Mouse (Mus musculus): ENCODE data around the gene Pgam2. TPM values are rescaled to one million over a fixed set of nuclear protein-coding genes. Genes with fewer than 3 reads are reported as not detected.

Gene Pgam2
- total RNA-seq, 1 experiment from 2014 or later: not detected

GRCm38 (mm10) chr11:5805711-5806110, 2.2 kb upstream of the Pgam2 start:
- no peak for DNase-seq

DNA sequence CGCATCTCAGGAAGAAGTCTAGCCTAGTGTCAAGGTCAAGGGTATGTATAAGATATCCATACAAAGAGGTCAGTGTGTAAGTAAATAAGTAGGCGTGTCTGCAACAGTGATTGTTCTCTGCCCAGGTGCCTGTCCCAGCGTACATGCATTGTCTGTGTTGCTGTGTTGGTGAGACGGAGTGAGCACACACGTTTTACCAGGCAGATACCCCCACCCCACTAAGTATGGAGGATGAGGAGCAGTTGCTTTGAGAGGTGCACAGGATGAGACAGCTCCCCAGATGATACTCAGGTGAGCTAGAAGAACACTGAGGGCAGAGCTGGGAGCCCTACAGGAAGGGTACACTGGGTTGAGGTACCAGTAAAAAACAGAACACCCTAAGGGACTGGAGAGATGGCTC, 641 bp upstream of the Pgam2 start:
- DNase-seq: no peak

GRCm38 (mm10) chr11:5802457-5803217, 896 bp downstream of the Pgam2 start:
- no peak for DNase-seq

DNA sequence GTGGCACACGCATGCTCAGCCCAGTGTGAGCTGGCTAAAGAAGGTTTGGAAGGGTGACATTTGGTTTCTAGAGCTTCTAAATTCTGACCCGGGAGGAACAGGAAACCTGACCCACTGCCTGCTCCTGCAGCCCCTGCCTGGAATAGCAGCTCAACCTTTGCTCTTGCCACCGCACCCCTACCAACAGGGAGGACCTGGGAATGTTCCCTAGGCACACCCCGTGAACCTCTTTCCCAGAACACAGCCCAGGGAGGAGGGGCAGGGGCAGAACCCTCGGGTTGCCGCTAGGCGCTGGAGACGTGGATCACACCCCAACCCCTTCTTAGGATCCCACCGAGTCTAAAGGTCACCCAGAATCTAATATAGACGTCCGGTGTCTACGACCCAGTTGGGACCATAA, 1.5 kb downstream of the Pgam2 start:
- DNase-seq: no peak

GRCm38 (mm10) chr11:5801511-5801910, 2.0 kb downstream of the Pgam2 start:
- no peak for DNase-seq

DNA sequence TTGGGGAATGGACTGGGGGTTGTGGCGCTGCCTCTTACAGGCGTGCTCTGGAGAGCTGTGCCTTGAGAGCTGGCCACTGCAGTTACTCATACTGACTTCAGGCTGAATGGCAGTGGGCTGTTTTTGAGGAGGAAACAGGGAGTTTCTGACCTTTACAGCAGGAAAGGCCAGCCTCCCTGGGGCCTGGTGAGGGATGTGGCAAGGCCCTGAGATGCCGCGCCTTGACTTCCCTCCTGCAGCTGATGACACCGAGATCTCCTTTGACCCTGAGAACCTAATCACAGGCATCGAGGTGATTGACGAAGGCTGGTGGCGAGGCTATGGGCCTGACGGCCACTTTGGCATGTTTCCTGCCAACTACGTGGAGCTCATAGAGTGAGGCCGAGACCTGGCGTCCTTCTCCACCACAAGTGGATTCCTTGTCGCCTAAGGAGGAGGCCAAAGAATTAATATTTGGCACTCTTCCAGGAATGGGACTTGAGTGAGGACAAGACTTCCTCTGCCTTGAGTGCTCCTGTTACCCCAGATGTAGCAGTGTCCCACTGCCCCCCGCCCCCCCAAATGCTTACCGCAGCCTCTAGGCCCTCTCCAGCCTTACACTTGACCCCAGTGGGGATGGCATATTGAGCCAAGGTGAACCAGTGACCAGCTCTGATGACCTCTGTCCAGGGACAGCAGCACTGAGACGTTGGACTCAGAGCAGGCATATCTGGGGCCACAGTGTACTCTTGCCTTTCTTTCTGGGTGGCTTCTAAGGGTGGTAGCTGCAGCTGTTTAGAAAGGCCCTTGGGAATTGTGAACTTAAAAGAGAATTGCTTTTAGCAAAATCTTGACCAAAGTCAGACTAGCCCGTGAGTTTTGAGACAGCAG, 3.7 kb downstream of the Pgam2 start:
- DNase-seq: no peak

DNA sequence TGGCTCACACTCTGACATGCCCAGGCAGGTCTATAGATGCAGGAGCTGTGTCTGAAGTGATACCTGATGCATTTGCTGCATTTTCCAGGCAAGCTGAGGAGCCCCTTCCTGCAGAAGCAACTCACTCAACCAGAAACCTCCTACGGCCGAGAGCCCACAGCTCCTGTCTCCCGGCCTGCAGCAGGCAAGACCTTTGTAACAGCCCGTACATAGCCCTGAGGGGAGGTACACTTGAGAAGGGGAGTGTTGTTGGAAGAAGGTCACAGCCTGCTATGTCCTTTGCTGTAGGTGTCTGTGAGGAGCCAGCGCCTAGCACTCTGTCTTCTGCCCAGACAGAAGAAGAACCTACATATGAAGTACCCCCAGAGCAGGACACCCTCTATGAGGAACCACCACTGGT, 5.6 kb downstream of the Pgam2 start:
- DNase-seq: no peak

- no peak for DNase-seq
These were observed 6.2 kb downstream of the Pgam2 start for GRCm38 (mm10) chr11:5797371-5797770.

- no peak for DNase-seq
These were observed 6.6 kb downstream of the Pgam2 start for GRCm38 (mm10) chr11:5796939-5797338.

- DNase-seq: no peak
These were observed 7.8 kb downstream of the Pgam2 start for GRCm38 (mm10) chr11:5795706-5796105.

GRCm38 (mm10) chr11:5795290-5795689, 8.2 kb downstream of the Pgam2 start:
- no peak for DNase-seq

DNA sequence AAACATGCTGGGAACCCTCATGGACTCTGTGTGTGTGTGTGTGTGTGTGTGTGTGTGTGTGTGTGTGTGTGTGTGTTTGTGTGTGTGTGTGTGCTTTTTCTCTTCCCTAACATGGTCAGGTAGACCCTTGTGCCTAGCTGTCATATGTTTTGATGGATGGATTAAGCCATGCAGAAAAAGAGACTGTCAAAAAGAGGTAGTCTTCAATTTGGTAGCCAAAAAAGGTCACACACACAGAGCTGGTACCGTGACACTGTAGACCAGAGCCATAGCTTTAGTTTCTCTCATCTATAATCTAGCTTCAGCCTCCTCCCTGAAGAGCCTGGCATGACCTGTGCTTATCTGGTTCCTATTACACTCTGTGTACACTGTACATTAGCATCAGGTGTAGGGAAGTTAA, 13.1 kb downstream of the Pgam2 start:
- no peak for DNase-seq

GRCm38 (mm10) chr11:5789754-5790333, 13.7 kb downstream of the Pgam2 start:
- DNase-seq: no peak

DNA sequence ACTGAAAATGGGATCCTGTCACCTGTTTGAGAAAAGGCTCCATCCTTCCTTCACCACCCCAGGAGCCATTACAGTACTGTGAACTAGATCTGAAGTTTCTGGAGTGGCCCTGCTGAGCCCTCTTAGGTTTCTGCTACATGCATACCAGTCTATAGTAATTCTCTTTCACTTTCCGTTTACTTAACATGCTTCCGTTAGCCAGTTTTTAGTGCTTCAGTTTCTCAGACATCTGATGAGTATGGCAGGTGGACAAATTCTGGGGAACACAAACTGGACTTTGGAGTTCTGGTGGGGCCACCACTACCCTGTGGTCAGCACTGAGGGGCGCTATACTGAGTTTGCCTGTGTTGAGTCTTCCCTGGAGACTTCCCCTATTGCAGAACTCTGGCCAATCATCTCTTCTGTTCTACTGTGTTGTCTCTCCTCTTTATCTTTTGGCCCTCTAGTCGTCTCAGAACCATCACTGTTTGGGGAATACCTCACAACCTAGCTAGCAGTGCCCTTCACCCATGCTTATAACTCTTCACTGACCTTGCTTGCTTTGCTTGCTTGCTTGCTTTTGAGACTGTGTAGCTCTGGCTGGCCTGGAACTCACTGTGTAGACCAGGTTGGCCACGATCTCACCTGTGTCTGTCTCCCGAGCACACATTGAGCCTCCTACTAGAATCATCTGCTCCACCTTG, 14.3 kb downstream of the Pgam2 start:
- no peak for DNase-seq

DNA sequence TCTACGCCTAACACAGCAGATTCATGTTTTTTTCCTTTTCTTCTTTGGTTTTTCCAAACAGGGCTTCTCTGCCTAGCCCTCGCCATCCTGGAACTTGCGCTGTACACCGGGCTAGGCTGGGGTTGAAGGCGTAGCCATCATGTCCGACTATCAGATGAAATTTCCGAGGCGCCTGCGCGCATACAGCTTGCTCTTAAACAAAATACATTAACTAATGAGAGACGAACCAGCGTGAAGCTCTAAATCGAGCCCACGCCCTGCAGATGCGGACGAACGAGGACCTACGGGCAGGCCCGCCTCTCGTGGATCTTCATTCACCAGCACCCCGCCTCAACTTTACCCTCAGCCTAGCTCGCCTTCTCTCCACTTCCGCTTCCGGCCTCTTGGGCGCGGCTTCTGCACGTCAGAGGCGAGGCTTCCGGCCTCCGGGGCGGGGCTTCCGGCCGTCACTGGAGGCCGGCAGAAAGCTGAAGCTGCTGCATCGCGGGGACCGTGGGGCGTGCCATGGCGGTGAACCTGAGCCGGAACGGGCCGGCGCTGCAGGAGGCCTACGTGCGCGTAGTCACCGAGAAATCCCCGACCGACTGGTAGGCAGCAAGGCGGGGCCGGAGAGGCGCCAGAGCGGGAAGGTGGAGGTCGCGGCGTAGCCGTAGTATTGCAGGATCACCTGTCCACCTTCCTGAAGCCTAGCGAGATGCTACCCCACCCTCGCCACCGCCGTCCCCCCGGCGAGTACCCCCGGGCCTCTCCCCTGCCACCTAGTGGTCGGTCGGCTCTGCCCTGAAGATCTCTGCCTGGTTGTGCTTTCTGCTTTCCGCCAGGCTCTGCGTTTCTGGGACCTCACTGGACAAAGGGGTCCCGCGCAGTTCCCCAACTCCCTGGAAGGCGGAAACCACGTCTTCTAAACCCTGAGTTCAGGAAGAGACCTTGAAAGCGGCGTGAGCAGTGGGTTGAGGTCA, 15.2 kb downstream of the Pgam2 start, which contains the start of gene Dbnl:
Gene Dbnl (plus strand): TSS at position 433 of the 959 bp plus-strand sequence.
- DNase-seq: peak; percentile 95

- no peak for DNase-seq
These were observed 15.9 kb downstream of the Pgam2 start for GRCm38 (mm10) chr11:5787671-5788055.

GRCm38 (mm10) chr11:5785732-5786131, 17.8 kb downstream of the Pgam2 start:
- DNase-seq: no peak

DNA sequence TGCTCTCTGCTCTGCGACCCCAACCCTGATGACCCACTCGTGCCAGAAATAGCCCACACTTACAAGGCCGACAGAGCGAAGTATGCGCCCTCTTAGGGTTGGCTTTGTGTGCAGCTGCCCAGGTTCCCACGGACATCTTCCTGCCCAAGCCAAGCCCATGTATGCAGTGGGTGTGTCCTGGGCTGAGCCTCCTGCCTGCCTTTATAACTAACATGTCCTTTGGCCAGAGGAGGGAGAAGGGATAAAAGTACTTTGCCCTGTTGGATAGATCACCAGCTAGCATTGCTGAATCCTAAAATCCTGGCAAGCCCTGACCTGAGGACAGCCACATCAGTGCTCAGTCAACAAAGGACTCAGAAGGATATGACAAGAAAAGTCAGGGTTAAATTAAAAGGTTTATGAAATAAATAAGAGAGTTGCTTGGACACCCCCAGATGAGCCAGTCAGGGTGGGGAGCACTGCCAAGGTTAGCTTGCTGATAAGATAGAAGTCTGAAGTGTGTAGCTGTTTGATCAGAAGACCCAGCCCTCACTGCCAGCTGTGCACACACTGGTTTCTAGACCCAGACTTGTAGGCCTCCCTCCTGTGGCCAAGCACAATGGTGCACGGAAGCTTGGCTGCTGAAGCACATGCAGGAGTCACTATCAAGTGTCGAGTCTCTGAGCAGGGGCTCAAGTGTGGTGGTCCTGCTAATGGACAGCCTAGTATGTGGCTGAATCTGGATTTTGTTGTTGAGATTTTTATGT, 21.2 kb downstream of the Pgam2 start:
- DNase-seq: no peak

DNA sequence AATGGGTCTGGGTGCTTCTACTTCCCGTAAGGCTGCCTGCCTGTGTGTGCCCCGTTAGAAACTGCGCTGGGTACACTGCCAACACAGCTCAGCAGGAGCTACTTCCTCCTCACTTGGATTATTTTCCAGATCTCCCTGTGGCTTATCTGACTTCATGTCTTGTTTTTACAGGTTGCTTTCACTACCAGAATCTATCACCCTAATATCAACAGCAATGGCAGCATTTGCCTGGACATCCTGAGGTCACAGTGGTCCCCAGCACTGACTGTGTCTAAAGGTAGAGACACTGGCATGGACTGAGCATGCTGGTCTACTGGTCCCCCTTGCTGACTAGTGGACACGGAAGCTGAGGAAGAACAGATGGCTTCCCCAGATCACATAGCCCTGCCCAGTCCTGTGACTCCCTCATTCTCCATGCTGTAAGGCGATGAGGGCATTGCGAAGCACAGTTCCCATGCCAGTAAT, 23.5 kb downstream of the Pgam2 start:
- no peak for DNase-seq

GRCm38 (mm10) chr11:5778481-5778880, 25.1 kb downstream of the Pgam2 start:
- no peak for DNase-seq
